Mouse (Mus musculus): ENCODE measurements around the gene Ropn1l. TPM values are rescaled to one million over a fixed set of nuclear protein-coding genes. Genes with fewer than 3 reads are reported as not detected.
A peak's percentile ranks its signal among the peaks of the same experiment; 100 is the strongest.

Ropn1l gene
- polyA plus RNA-seq, 1 experiment from 2014 or later, result 3.3 TPM

- no peaks in the 10 kb centered on the region for H3K27me3 ChIP-seq (ENCODE audit: control insufficient read depth, insufficient read depth, low read length)
- ATAC-seq (replicated peaks; ENCODE audit: insufficient number of reproducible peaks, low FRiP score, low TSS enrichment), result no peak
- H3K36me3 ChIP-seq (ENCODE audit: control insufficient read depth, insufficient read depth, low read length), result peaks cover 9% of the 10 kb centered on the region
- no peak overlapping the region for H3K27ac ChIP-seq (ENCODE audit: low read depth, low read length)
- no peak overlapping the region for H3K4me3 ChIP-seq (ENCODE audit: low read depth, low read length)
- peaks cover 6% of the 10 kb centered on the region; the same call in 1 of the 2 replicates for H3K4me1 ChIP-seq (ENCODE audit: control insufficient read depth, insufficient read depth, low read length)
- no peaks in the 10 kb centered on the region for H3K9me3 ChIP-seq (replicated peaks; ENCODE audit: control insufficient read depth, low read length)
- 61% methylated on average over 7 of the region's 7 CpGs for WGBS (ENCODE audit: insufficient replicate concordance)
- H3K9ac ChIP-seq (ENCODE audit: low read depth, low read length), result no peak overlapping the region
- H3K4me2 ChIP-seq, result no peak overlapping the region
These were observed 1.3 kb upstream of the Ropn1l start for GRCm38 (mm10) chr15:31454861-31455295.

- Histone ChIP-seq H3K9ac (ENCODE audit: low read depth, low read length) (peak overlapping the region; percentile 74), H3K9me3 (replicated peaks; ENCODE audit: control insufficient read depth, low read length) (no peaks in the 10 kb centered on the region), H3K27me3 (ENCODE audit: control insufficient read depth, insufficient read depth, low read length) (no peaks in the 10 kb centered on the region), H3K27ac (ENCODE audit: low read depth, low read length) (peak overlapping the region; percentile 81), H3K4me1 (ENCODE audit: control insufficient read depth, insufficient read depth, low read length) (peaks cover 7% of the 10 kb centered on the region; the same call in 1 of the 2 replicates), H3K4me3 (ENCODE audit: low read depth, low read length) (peak overlapping the region; percentile 69), H3K36me3 (ENCODE audit: control insufficient read depth, insufficient read depth, low read length) (peaks cover 9% of the 10 kb centered on the region), H3K4me2 (peak overlapping the region; percentile 81)
- no peak for ATAC-seq (replicated peaks; ENCODE audit: insufficient number of reproducible peaks, low FRiP score, low TSS enrichment)
- WGBS (ENCODE audit: insufficient replicate concordance), result 52% methylated on average over 10 of the region's 10 CpGs
These were observed 741 bp upstream of the Ropn1l start for GRCm38 (mm10) chr15:31454096-31454860.

- Histone ChIP-seq H3K9me3 (replicated peaks; ENCODE audit: control insufficient read depth, low read length) (no peaks in the 10 kb centered on the region), H3K4me2 (peak overlapping the region; percentile 81), H3K36me3 (ENCODE audit: control insufficient read depth, insufficient read depth, low read length) (no peaks in the 10 kb centered on the region), H3K27ac (ENCODE audit: low read depth, low read length) (peak overlapping the region; percentile 81; the same call in 1 of the 2 replicates), H3K4me3 (ENCODE audit: low read depth, low read length) (peak overlapping the region; percentile 69), H3K27me3 (ENCODE audit: control insufficient read depth, insufficient read depth, low read length) (no peaks in the 10 kb centered on the region), H3K4me1 (ENCODE audit: control insufficient read depth, insufficient read depth, low read length) (peaks cover 7% of the 10 kb centered on the region; the same call in 1 of the 2 replicates), H3K9ac (ENCODE audit: low read depth, low read length) (peak overlapping the region; percentile 74; the same call in 1 of the 2 replicates)
- no peak for ATAC-seq (replicated peaks; ENCODE audit: insufficient number of reproducible peaks, low FRiP score, low TSS enrichment)
- 48% methylated on average over 18 of the region's 18 CpGs for WGBS (ENCODE audit: insufficient replicate concordance)
These were observed 1.0 kb downstream of the Ropn1l start for GRCm38 (mm10) chr15:31452336-31453097.

- no peaks in the 10 kb centered on the region for H3K36me3 ChIP-seq (ENCODE audit: control insufficient read depth, insufficient read depth, low read length)
- no peak overlapping the region for H3K27ac ChIP-seq (ENCODE audit: low read depth, low read length)
- H3K4me1 ChIP-seq (ENCODE audit: control insufficient read depth, insufficient read depth, low read length), result peaks cover 7% of the 10 kb centered on the region; the same call in 1 of the 2 replicates
- no peaks in the 10 kb centered on the region for H3K9me3 ChIP-seq (replicated peaks; ENCODE audit: control insufficient read depth, low read length)
- no peak overlapping the region; the same call in 1 of the 2 replicates for H3K4me2 ChIP-seq
- H3K27me3 ChIP-seq (ENCODE audit: control insufficient read depth, insufficient read depth, low read length), result no peaks in the 10 kb centered on the region
- no peak for ATAC-seq (replicated peaks; ENCODE audit: insufficient number of reproducible peaks, low FRiP score, low TSS enrichment)
- 4% methylated on average over 2 of the region's 2 CpGs for WGBS (ENCODE audit: insufficient replicate concordance)
- H3K9ac ChIP-seq (ENCODE audit: low read depth, low read length), result no peak overlapping the region
- H3K4me3 ChIP-seq (ENCODE audit: low read depth, low read length), result no peak overlapping the region
These were observed 3.8 kb downstream of the Ropn1l start for GRCm38 (mm10) chr15:31449772-31450171.

GRCm38 (mm10) chr15:31447121-31447520, 6.4 kb downstream of the Ropn1l start:
- no peaks in the 10 kb centered on the region for H3K27me3 ChIP-seq (ENCODE audit: control insufficient read depth, insufficient read depth, low read length)
- WGBS (ENCODE audit: insufficient replicate concordance), result 47% methylated on average over 7 of the region's 7 CpGs
- peaks cover 8% of the 10 kb centered on the region for H3K4me1 ChIP-seq (ENCODE audit: control insufficient read depth, insufficient read depth, low read length)
- H3K9me3 ChIP-seq (replicated peaks; ENCODE audit: control insufficient read depth, low read length), result no peaks in the 10 kb centered on the region
- H3K4me2 ChIP-seq, result peak overlapping the region; percentile 3; the same call in 1 of the 2 replicates
- no peak overlapping the region for H3K27ac ChIP-seq (ENCODE audit: low read depth, low read length)
- H3K9ac ChIP-seq (ENCODE audit: low read depth, low read length), result no peak overlapping the region
- H3K36me3 ChIP-seq (ENCODE audit: control insufficient read depth, insufficient read depth, low read length), result no peaks in the 10 kb centered on the region
- no peak overlapping the region for H3K4me3 ChIP-seq (ENCODE audit: low read depth, low read length)
- no peak for ATAC-seq (replicated peaks; ENCODE audit: insufficient number of reproducible peaks, low FRiP score, low TSS enrichment)

GRCm38 (mm10) chr15:31442698-31443097, 10.8 kb downstream of the Ropn1l start:
- H3K4me1 ChIP-seq (ENCODE audit: control insufficient read depth, insufficient read depth, low read length), result peaks cover 9% of the 10 kb centered on the region
- H3K27me3 ChIP-seq (ENCODE audit: control insufficient read depth, insufficient read depth, low read length), result no peaks in the 10 kb centered on the region
- no peak overlapping the region for H3K4me2 ChIP-seq
- no peak overlapping the region for H3K9ac ChIP-seq (ENCODE audit: low read depth, low read length)
- no peak overlapping the region for H3K27ac ChIP-seq (ENCODE audit: low read depth, low read length)
- no peaks in the 10 kb centered on the region for H3K36me3 ChIP-seq (ENCODE audit: control insufficient read depth, insufficient read depth, low read length)
- WGBS (ENCODE audit: insufficient replicate concordance), result 80% methylated on average over 4 of the region's 4 CpGs
- ATAC-seq (replicated peaks; ENCODE audit: insufficient number of reproducible peaks, low FRiP score, low TSS enrichment), result no peak
- H3K9me3 ChIP-seq (replicated peaks; ENCODE audit: control insufficient read depth, low read length), result no peaks in the 10 kb centered on the region
- no peak overlapping the region for H3K4me3 ChIP-seq (ENCODE audit: low read depth, low read length)

- no peak overlapping the region for H3K4me3 ChIP-seq (ENCODE audit: low read depth, low read length)
- WGBS (ENCODE audit: insufficient replicate concordance), result 56% methylated on average over 6 of the region's 6 CpGs
- no peak overlapping the region for H3K4me2 ChIP-seq
- H3K36me3 ChIP-seq (ENCODE audit: control insufficient read depth, insufficient read depth, low read length), result no peaks in the 10 kb centered on the region
- H3K27ac ChIP-seq (ENCODE audit: low read depth, low read length), result no peak overlapping the region
- ATAC-seq (replicated peaks; ENCODE audit: insufficient number of reproducible peaks, low FRiP score, low TSS enrichment), result no peak
- no peaks in the 10 kb centered on the region for H3K27me3 ChIP-seq (ENCODE audit: control insufficient read depth, insufficient read depth, low read length)
- H3K9ac ChIP-seq (ENCODE audit: low read depth, low read length), result no peak overlapping the region
- H3K4me1 ChIP-seq (ENCODE audit: control insufficient read depth, insufficient read depth, low read length), result peaks cover 9% of the 10 kb centered on the region
- H3K9me3 ChIP-seq (replicated peaks; ENCODE audit: control insufficient read depth, low read length), result no peaks in the 10 kb centered on the region
These were observed 11.5 kb downstream of the Ropn1l start for GRCm38 (mm10) chr15:31441996-31442395.

GRCm38 (mm10) chr15:31436811-31437210, 16.7 kb downstream of the Ropn1l start:
- H3K4me2 ChIP-seq, result no peak overlapping the region
- peaks cover 2% of the 10 kb centered on the region; the same call in 1 of the 2 replicates for H3K4me1 ChIP-seq (ENCODE audit: control insufficient read depth, insufficient read depth, low read length)
- H3K27ac ChIP-seq (ENCODE audit: low read depth, low read length), result no peak overlapping the region
- ATAC-seq (replicated peaks; ENCODE audit: insufficient number of reproducible peaks, low FRiP score, low TSS enrichment), result no peak
- no peaks in the 10 kb centered on the region for H3K36me3 ChIP-seq (ENCODE audit: control insufficient read depth, insufficient read depth, low read length)
- H3K9ac ChIP-seq (ENCODE audit: low read depth, low read length), result no peak overlapping the region
- H3K4me3 ChIP-seq (ENCODE audit: low read depth, low read length), result no peak overlapping the region
- WGBS (ENCODE audit: insufficient replicate concordance), result 74% methylated on average over 2 of the region's 2 CpGs
- no peaks in the 10 kb centered on the region; the same call in 1 of the 2 replicates for H3K27me3 ChIP-seq (ENCODE audit: control insufficient read depth, insufficient read depth, low read length)
- H3K9me3 ChIP-seq (replicated peaks; ENCODE audit: control insufficient read depth, low read length), result no peaks in the 10 kb centered on the region

Data from heart, embryonic 11.5 days (tissue).